Mouse (Mus musculus): ENCODE data around the gene Rgp1.

- no peak for TF ChIP-seq CTCF (conservative IDR thresholded peaks at IDR 0.05; ENCODE audit: low read length)
- no peak for TF ChIP-seq NANOG (IDR thresholded peaks at IDR 0.05; ENCODE audit: borderline replicate concordance, low read length)
- no peak for TF ChIP-seq POU5F1 (IDR thresholded peaks at IDR 0.05; ENCODE audit: borderline replicate concordance, low read length)
Observed at GRCm38 (mm10) chr4:43561997-43562768, 16.3 kb upstream of the Rgp1 start, which contains the start of the genes Creb3 and Tln1.
